Mouse (Mus musculus) frontal cortex, postnatal 10 days (tissue): ENCODE results near the gene Caskin2.

Experiments
- DNase-seq, 2 experiments: peaks; one replicate each; pipeline ENCODE4 v3.0.0; 2022; ENCODE audit warnings: low spot score in 2 of 2, mixed read lengths in 1 of 2

The Caskin2 gene

GRCm38 (mm10) chr11:115831518-115831917, 18.1 kb upstream of the Caskin2 start:
- no peak for DNase-seq

- DNase-seq, result no peak
Observed at GRCm38 (mm10) chr11:115830550-115831325, 17.3 kb upstream of the Caskin2 start.

- no peak for DNase-seq
Observed at GRCm38 (mm10) chr11:115829036-115829435, 15.6 kb upstream of the Caskin2 start.

GRCm38 (mm10) chr11:115827624-115828023, 14.2 kb upstream of the Caskin2 start:
- DNase-seq, result no peak

GRCm38 (mm10) chr11:115826487-115826886, 13.0 kb upstream of the Caskin2 start:
- DNase-seq, result no peak

GRCm38 (mm10) chr11:115824813-115825212, 11.4 kb upstream of the Caskin2 start:
- DNase-seq, result no peak

GRCm38 (mm10) chr11:115823774-115824740, 10.6 kb upstream of the Caskin2 start, which contains the start of gene Llgl2:
TSS of gene Llgl2 (plus strand) at chr11:115824049.
- peak in 1 of 2 experiments; percentile 49 for DNase-seq

GRCm38 (mm10) chr11:115821001-115821400, 7.6 kb upstream of the Caskin2 start:
- no peak for DNase-seq

- no peak for DNase-seq
Observed at GRCm38 (mm10) chr11:115819915-115820623, 6.6 kb upstream of the Caskin2 start.

GRCm38 (mm10) chr11:115817331-115817730, 3.9 kb upstream of the Caskin2 start:
- DNase-seq, result no peak

GRCm38 (mm10) chr11:115814605-115815450, 1.4 kb upstream of the Caskin2 start, which contains the start of gene Tsen54:
TSS of gene Tsen54 (plus strand) at chr11:115814724.
- DNase-seq, result peak in 1 of 2 experiments; percentile 84

GRCm38 (mm10) chr11:115812533-115813420, 662 bp downstream of the Caskin2 start:
- no peak for DNase-seq

- no peak for DNase-seq
Observed at GRCm38 (mm10) chr11:115812095-115812494, 1.3 kb downstream of the Caskin2 start.

GRCm38 (mm10) chr11:115811381-115812093, 1.9 kb downstream of the Caskin2 start:
- no peak for DNase-seq

GRCm38 (mm10) chr11:115810377-115810776, 3.1 kb downstream of the Caskin2 start:
- DNase-seq, result no peak

GRCm38 (mm10) chr11:115809311-115809781, 4.1 kb downstream of the Caskin2 start:
- no peak for DNase-seq

- no peak for DNase-seq
Observed at GRCm38 (mm10) chr11:115808696-115809310, 4.6 kb downstream of the Caskin2 start.

- DNase-seq, result no peak
Observed at GRCm38 (mm10) chr11:115807971-115808370, 5.5 kb downstream of the Caskin2 start.
